Mouse (Mus musculus): ENCODE measurements around the gene Ppp4r1. TPM values are rescaled to one million over a fixed set of nuclear protein-coding genes. Genes with fewer than 3 reads are reported as not detected.

Ppp4r1 gene
- 10 to 100 TPM; 35.6 to 40.9 (median 37.7) TPM for total RNA-seq (2022)

DNA sequence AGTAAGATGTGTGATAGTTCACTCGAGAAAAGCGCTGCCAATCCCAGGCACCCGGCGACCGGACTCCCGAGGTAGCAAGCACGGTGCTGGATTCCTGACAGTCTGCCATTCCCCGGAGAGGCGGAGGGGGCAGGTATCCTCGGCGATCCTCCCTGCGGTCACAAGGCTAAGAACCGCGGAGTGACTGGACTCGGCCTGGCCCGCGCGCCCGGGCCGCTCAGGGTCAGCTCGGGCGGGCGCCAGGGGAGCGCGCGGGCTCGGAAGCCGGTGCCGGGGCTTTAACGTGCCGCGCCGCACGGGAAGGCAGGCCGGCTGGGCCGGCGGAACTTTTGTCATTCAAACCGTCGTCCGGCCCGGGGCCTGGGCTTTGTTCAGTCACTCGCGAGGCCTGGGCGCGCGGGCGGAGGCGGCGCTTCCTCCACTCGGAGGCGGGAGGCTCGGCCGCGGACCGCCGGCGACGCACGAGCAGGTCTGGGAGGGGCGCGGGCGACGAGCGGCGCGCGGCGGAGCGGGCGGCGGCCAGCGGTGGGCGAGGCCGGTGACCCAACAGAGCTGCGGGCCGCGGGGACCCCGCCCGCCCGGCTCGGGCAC, at the start of gene Ppp4r1:
TSS of gene Ppp4r1 (plus strand) at position 23 of the 591 bp plus-strand sequence.
- DNase-seq (ENCODE audit: low spot score in 2 of 2): peak; percentile 54 to 63

DNA sequence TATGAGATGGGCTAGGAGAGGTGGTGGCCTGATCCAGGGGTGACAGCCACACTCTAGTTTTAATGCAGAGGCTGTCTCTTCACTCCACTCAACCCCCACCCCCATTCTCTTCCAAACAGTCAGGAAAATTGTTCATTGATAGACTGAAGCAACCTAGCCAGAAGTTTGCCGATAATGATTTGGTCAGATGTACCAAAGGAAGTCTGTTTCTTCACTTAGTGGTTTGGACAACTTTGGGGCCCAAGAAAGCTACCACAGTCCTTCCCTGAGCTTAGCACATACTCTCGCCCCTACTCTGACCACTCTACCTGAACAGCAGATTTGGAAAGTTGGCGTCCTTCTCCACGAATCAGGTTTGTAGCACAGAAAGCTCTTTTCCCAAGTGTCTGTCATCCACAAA, 49.7 kb upstream of the Ppp4r1 start:
- DNase-seq (ENCODE audit: low spot score in 2 of 2): no peak

DNA sequence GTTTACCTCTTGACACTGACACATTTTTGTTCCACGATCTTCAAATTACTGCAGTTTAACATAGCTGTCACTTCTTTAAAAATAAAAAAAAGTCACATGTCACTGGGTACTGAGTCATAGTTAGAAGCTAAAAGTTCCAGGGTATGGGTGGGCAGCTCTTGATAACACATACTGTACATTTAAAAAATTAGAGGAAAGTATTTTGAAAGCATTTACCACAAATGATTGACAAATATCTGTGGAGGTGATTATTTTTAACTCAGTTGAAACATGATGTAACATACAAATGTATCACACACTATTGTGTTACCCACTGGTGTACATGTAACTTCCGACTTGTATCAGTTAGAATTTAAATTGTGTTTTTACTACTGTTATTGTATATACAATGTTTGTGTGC, 47.3 kb upstream of the Ppp4r1 start:
- DNase-seq (ENCODE audit: low spot score in 2 of 2): no peak

GRCm38 (mm10) chr17:65737175-65737574, 45.2 kb upstream of the Ppp4r1 start:
- no peak for DNase-seq (ENCODE audit: low spot score in 2 of 2)

- DNase-seq (ENCODE audit: low spot score in 2 of 2): no peak
Observed at GRCm38 (mm10) chr17:65737622-65738021, 44.8 kb upstream of the Ppp4r1 start.

DNA sequence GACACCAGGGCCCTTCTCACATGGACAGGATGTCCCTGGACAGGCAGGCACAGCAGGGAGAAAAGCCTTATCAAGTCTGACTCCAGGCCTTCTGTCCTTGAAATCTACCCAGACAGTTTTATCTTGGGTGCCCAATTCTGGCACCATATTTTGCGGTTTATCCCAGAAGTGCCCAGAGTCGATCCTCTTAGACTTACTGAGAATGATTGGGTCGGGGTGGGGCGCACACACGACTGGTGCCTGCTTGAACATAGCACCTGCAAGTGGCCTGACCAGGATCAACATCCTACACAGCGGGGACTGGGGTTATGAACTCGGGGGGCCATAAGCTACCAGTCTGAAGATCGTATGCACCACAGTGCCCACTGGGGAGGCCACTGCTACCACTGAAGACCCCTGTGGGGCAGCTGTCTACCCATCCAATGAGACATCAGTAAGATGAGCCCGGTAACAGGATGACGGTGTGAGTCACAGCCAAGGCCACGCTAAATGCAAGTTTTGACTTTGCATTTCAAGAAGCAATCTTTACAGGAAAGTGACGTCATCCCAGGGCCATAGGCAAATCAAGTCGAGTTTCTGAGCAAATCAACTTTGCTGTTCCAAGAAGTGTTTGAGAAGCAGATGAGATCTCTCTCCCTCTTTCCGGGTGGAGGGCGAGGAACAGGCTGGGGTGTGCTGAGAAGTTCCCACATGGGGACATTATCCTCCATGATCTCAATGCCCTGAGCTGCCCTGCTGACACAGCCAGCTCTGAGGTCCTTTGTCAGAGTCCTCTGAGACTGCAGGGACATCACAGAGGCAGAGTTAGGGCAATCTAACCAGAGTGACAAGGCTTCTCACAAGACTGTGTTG, 42.3 kb upstream of the Ppp4r1 start:
- DNase-seq (ENCODE audit: low spot score in 2 of 2): no peak

DNA sequence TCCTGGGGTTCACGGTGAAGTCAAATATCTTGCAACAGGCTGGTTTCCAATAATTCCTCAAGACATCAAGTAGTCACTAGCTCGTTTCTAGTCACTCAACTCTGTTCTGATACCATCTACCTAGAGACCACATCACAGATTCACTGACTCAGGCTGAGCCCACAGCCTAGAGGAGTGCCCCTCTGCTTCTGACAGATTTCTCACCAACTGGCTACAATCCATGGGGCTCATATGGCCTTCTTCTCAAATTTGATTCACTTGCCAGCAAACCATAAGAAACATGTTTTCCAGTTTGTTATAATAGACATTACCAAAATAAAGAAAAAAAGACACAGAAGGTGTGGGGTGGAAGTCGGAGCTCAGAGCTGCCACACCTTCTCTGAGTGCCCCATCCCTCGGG, 40.8 kb upstream of the Ppp4r1 start:
- no peak for DNase-seq (ENCODE audit: low spot score in 2 of 2)

GRCm38 (mm10) chr17:65742245-65742905, 40.0 kb upstream of the Ppp4r1 start:
- DNase-seq (ENCODE audit: low spot score in 2 of 2): no peak

DNA sequence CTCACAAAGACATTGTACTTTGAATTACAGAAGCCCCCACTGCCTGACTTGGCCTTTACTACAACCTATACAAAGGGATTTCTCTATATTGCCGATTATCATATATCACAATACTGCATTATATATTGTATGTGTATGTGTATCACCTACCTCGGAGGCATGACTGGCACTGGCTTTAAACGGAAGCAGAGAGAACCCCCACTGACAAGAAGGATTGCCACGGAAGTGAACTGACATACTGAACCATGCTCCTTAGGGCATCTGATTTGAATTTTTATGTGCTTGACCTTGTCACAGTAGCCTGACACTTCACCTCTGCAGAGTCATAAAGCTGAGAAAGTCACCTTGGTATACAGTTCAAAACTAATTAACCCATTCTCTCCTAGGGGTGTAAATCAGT, 39.4 kb upstream of the Ppp4r1 start:
- DNase-seq (ENCODE audit: low spot score in 2 of 2): no peak

GRCm38 (mm10) chr17:65743664-65744330, 38.6 kb upstream of the Ppp4r1 start:
- no peak for DNase-seq (ENCODE audit: low spot score in 2 of 2)

DNA sequence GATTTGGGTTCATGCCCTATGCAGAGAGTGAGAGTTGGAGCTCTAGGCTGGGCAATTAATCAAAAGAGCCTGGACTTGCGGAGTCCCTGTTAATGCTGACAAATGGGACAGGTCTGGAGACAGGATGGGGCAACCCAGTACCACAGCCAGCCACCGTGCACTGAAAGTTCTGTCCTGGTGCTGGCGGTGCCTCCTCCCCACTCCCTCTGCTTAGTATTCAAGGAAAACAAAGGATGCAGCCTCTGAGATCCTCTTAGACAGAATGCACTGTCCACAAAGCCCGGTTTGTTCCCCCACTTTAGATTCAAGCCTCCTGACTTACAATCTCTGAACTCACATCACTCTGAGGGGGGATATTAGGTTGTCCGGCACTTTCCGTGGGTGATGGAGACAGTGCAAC, 36.1 kb upstream of the Ppp4r1 start:
- DNase-seq (ENCODE audit: low spot score in 2 of 2): peak in 1 of 2 experiments; percentile 38

- DNase-seq (ENCODE audit: low spot score in 2 of 2): no peak
Observed at GRCm38 (mm10) chr17:65748997-65749396, 33.4 kb upstream of the Ppp4r1 start.

GRCm38 (mm10) chr17:65749803-65750202, 32.6 kb upstream of the Ppp4r1 start:
- DNase-seq (ENCODE audit: low spot score in 2 of 2): no peak

DNA sequence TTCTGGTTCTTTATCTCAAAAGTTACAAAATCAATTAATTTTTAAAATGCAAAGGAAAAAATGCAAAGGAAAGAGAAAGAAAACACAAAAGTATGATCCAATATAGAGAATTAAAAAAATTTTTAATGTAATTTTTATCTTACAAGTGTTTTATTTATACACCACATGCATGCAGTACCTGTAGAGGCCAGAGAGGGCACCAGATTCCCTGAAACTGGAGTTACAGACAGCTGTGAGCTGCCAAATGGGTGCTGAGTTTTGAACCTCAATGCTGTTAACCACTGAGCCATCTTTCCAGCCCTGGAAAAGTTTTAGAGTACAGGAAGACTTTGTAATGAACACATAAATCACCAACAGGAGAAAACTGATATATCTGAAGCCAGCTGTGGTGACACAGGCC, 32.1 kb upstream of the Ppp4r1 start:
- DNase-seq (ENCODE audit: low spot score in 2 of 2): no peak

- DNase-seq (ENCODE audit: low spot score in 2 of 2): no peak
Observed at GRCm38 (mm10) chr17:65753130-65753529, 29.2 kb upstream of the Ppp4r1 start.

- DNase-seq (ENCODE audit: low spot score in 2 of 2): no peak
Observed at GRCm38 (mm10) chr17:65755857-65756256, 26.5 kb upstream of the Ppp4r1 start.

- no peak for DNase-seq (ENCODE audit: low spot score in 2 of 2)
Observed at GRCm38 (mm10) chr17:65757150-65757549, 25.2 kb upstream of the Ppp4r1 start.

GRCm38 (mm10) chr17:65763221-65763620, 19.2 kb upstream of the Ppp4r1 start:
- no peak for DNase-seq (ENCODE audit: low spot score in 2 of 2)

GRCm38 (mm10) chr17:65768486-65768885, 13.9 kb upstream of the Ppp4r1 start:
- DNase-seq (ENCODE audit: low spot score in 2 of 2): peak; percentile 31 to 58

GRCm38 (mm10) chr17:65770982-65771915, 11.1 kb upstream of the Ppp4r1 start:
- no peak for DNase-seq (ENCODE audit: low spot score in 2 of 2)

Measured in layer of hippocampus, adult 8-10 months (tissue).